Mouse (Mus musculus): ENCODE measurements at regions not wholly inside any gene's neighbourhood (a gene's known extent, or its start where the extent isn't known, plus 50 kb on each side); places are given as distances from the start of the nearest gene placed in this dataset.

DNA sequence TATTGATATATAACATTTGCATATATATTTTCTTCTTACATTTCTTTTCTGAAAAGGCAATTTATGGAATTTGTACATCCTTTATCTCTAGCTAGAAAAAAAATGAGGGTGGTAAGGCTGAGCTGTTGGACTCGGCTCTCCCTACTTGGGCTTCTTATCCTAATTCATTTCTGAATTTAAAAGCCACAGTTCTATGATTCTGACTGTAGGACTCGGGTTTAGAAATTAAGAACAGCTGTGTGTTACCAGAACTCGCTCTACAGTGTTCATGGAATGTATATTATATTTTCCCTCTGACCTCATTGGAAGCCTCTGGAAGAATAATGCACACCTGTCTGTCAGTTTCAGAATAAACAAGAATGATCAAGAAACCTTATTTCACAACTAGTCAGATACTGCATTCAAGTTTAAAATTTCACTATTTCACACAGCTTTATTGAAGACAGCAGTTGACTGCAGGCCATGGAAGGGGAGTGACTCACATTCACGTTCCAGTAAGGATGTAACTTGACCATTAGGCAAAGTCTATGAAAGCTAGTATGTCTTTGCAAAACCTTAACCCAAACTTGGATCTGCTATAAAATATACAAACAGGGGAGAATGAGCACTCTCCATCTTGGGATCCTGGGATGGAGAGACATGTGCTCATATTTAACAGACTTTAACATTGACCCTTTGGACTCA lies 207.4 kb downstream of the Papss1 start:
- Histone ChIP-seq H3K9me3 (replicated peaks) (peaks cover 7% of the 10 kb centered on the region; the same call in 1 of the 2 replicates), H3K4me3 (ENCODE audit: low read depth, low read length) (no peak overlapping the region), H3K27me3 (ENCODE audit: insufficient read depth, low read length) (no peaks in the 10 kb centered on the region), H3K36me3 (replicated peaks) (no peaks in the 10 kb centered on the region), H3K4me1 (ENCODE audit: insufficient read depth, low read depth, low read length) (no peaks in the 10 kb centered on the region)
- DNase-seq (ENCODE audit: low spot score): no peak
- ATAC-seq (ENCODE audit: extremely low read depth, insufficient number of reproducible peaks, low FRiP score, poor library complexity, severe bottlenecking): no peak
- no peak for TF ChIP-seq GATA2 (IDR thresholded peaks at IDR 0.05; ENCODE audit: borderline replicate concordance, low read depth, low read length)
- no peak for TF ChIP-seq TAL1 (conservative IDR thresholded peaks at IDR 0.05; ENCODE audit: low read depth, low read length)
- TF ChIP-seq GATA1 (IDR thresholded peaks at IDR 0.05; ENCODE audit: borderline replicate concordance, low read length): no peak

DNA sequence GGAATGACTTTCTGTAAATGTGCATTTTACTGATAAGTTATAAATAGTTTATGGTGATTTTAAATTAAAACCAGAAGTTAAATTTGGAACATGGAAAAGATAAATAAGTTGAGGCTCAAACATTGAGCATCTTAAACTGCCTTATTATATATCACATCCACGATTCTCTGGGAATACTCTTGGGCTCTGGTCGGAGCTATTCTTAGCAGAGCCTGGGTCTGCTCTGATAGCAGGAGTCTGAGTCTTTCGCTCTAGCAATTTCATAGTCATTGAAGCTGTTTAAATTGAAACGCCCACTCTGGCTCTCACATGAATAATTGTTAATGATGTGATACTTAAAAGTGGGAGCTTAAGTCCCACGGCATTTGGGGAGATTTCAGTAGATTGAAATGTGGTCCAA lies 208.0 kb downstream of the Papss1 start:
- Histone ChIP-seq H3K36me3 (replicated peaks) (no peaks in the 10 kb centered on the region), H3K4me3 (ENCODE audit: low read depth, low read length) (no peak overlapping the region), H3K9me3 (replicated peaks) (peaks cover 7% of the 10 kb centered on the region; the same call in 1 of the 2 replicates), H3K4me1 (ENCODE audit: insufficient read depth, low read depth, low read length) (no peaks in the 10 kb centered on the region), H3K27me3 (ENCODE audit: insufficient read depth, low read length) (no peaks in the 10 kb centered on the region)
- no peak for TF ChIP-seq GATA2 (IDR thresholded peaks at IDR 0.05; ENCODE audit: borderline replicate concordance, low read depth, low read length)
- no peak for TF ChIP-seq POLR2AphosphoS5 (IDR thresholded peaks at IDR 0.05; ENCODE audit: insufficient replicate concordance, low read depth, low read length)
- TF ChIP-seq TAL1 (conservative IDR thresholded peaks at IDR 0.05; ENCODE audit: low read depth, low read length): no peak
- no peak for TF ChIP-seq GATA1 (IDR thresholded peaks at IDR 0.05; ENCODE audit: borderline replicate concordance, low read length)
- no peak for TF ChIP-seq CTCF (IDR thresholded peaks at IDR 0.05; ENCODE audit: low read depth, low read length)
- DNase-seq (ENCODE audit: low spot score): no peak
- no peak for ATAC-seq (ENCODE audit: extremely low read depth, insufficient number of reproducible peaks, low FRiP score, poor library complexity, severe bottlenecking)

DNA sequence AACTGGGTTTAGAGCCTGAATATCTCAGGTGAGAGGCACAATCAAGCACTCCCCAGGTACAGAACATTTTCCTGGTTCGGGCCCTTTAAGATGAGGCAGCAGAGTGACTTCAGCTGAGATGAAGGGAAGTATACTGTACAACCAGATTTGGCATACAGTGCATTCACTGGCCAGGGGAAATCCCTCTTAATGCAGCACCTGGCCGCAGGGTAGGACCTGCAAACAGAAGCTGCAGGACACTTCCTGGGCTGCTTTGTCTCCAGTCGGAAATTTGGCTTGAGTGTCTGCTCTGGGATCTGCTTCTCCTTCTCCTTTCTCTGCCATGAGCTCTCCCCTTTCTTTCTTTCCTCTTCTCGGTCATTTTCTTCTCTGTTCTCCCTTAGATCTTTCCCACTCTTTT lies 210.9 kb downstream of the Papss1 start:
- Histone ChIP-seq H3K27me3 (ENCODE audit: insufficient read depth, low read length) (no peaks in the 10 kb centered on the region), H3K9me3 (replicated peaks) (peaks cover 10% of the 10 kb centered on the region; the same call in 1 of the 2 replicates), H3K36me3 (replicated peaks) (no peaks in the 10 kb centered on the region), H3K4me3 (ENCODE audit: low read depth, low read length) (no peak overlapping the region), H3K4me1 (ENCODE audit: insufficient read depth, low read depth, low read length) (no peaks in the 10 kb centered on the region)
- no peak for ATAC-seq (ENCODE audit: extremely low read depth, insufficient number of reproducible peaks, low FRiP score, poor library complexity, severe bottlenecking)
- TF ChIP-seq GATA1 (IDR thresholded peaks at IDR 0.05; ENCODE audit: borderline replicate concordance, low read length): no peak
- TF ChIP-seq POLR2AphosphoS5 (IDR thresholded peaks at IDR 0.05; ENCODE audit: insufficient replicate concordance, low read depth, low read length): no peak
- no peak for TF ChIP-seq GATA2 (IDR thresholded peaks at IDR 0.05; ENCODE audit: borderline replicate concordance, low read depth, low read length)
- TF ChIP-seq CTCF (IDR thresholded peaks at IDR 0.05; ENCODE audit: low read depth, low read length): no peak
- TF ChIP-seq TAL1 (conservative IDR thresholded peaks at IDR 0.05; ENCODE audit: low read depth, low read length): no peak
- DNase-seq (ENCODE audit: low spot score): no peak

DNA sequence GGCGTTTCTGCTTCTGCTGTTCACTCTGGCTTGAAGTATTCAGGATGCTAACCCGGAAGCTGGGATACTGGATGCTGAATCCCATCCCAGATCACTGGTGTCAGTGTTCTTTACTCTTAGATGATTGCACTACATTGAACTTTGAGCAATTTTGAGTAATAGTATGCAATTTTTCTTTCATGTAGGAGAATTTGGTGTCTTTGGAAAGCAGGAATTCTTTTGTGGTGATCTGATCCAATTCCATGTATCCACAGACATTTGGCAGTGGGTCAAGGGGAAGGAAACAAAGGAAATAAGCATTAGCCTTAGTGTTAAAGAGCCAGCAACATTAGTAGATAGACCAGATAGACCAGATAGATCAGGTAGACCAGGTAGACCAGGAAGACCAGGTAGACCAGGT lies 212.1 kb downstream of the Papss1 start:
- Histone ChIP-seq H3K27me3 (ENCODE audit: insufficient read depth, low read length) (no peaks in the 10 kb centered on the region), H3K9me3 (replicated peaks) (peaks cover 10% of the 10 kb centered on the region; the same call in 1 of the 2 replicates), H3K36me3 (replicated peaks) (no peaks in the 10 kb centered on the region), H3K4me3 (ENCODE audit: low read depth, low read length) (no peak overlapping the region), H3K4me1 (ENCODE audit: insufficient read depth, low read depth, low read length) (no peaks in the 10 kb centered on the region)
- TF ChIP-seq POLR2AphosphoS5 (IDR thresholded peaks at IDR 0.05; ENCODE audit: insufficient replicate concordance, low read depth, low read length): no peak
- no peak for TF ChIP-seq TAL1 (conservative IDR thresholded peaks at IDR 0.05; ENCODE audit: low read depth, low read length)
- TF ChIP-seq GATA1 (IDR thresholded peaks at IDR 0.05; ENCODE audit: borderline replicate concordance, low read length): no peak
- TF ChIP-seq CTCF (IDR thresholded peaks at IDR 0.05; ENCODE audit: low read depth, low read length): no peak
- no peak for TF ChIP-seq GATA2 (IDR thresholded peaks at IDR 0.05; ENCODE audit: borderline replicate concordance, low read depth, low read length)
- ATAC-seq (ENCODE audit: extremely low read depth, insufficient number of reproducible peaks, low FRiP score, poor library complexity, severe bottlenecking) (no peak), DNase-seq (ENCODE audit: low spot score) (no peak)

DNA sequence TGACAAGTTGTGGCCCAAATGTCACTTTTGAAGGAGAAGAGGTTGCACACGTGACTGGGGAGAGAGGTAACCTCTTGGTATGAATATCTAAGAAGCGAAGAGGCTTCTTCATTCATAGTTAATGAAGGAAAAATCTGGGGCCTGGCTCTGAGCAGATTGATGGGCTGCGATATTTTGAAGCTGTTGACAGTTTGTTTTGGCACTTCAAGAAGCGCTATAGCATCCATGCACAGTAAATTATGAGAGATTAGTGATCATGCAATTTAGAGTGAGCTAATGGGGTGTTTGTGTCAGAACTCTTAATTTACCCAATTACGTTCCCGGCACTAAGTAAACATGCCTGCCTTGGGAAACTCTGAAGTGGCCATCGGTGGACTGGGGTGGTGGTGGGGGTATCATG lies 215.2 kb downstream of the Papss1 start:
- TF ChIP-seq TAL1 (conservative IDR thresholded peaks at IDR 0.05; ENCODE audit: low read depth, low read length): no peak
- no peak for TF ChIP-seq POLR2AphosphoS5 (IDR thresholded peaks at IDR 0.05; ENCODE audit: insufficient replicate concordance, low read depth, low read length)
- TF ChIP-seq GATA1 (IDR thresholded peaks at IDR 0.05; ENCODE audit: borderline replicate concordance, low read length): no peak
- TF ChIP-seq CTCF (IDR thresholded peaks at IDR 0.05; ENCODE audit: low read depth, low read length): no peak
- TF ChIP-seq GATA2 (IDR thresholded peaks at IDR 0.05; ENCODE audit: borderline replicate concordance, low read depth, low read length): no peak
- DNase-seq (ENCODE audit: low spot score): no peak
- Histone ChIP-seq H3K36me3 (replicated peaks) (no peaks in the 10 kb centered on the region), H3K4me1 (ENCODE audit: insufficient read depth, low read depth, low read length) (no peaks in the 10 kb centered on the region), H3K27me3 (ENCODE audit: insufficient read depth, low read length) (no peaks in the 10 kb centered on the region), H3K4me3 (ENCODE audit: low read depth, low read length) (no peak overlapping the region), H3K9me3 (replicated peaks) (peaks cover 24% of the 10 kb centered on the region)
- ATAC-seq (ENCODE audit: extremely low read depth, insufficient number of reproducible peaks, low FRiP score, poor library complexity, severe bottlenecking): no peak

DNA sequence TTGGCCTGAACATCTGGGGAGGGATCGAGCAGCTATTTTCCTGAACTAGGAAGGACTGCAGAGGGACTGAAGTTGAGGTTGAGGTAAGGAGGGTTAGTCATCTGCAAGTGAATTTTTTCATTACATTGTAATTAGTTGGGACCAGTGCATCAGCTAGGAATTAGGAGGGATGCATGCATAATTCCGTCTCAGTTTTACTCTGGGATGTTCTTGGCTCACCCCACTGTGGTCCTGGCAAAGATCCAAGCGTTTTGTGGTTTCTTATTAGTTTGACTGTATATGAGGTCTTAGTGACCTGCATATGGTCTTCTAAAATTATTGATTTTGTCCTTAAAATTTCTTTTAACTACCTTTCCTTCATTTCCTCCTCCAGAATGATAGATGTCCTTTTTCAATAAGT lies 221.0 kb downstream of the Papss1 start:
- Histone ChIP-seq H3K36me3 (replicated peaks) (no peaks in the 10 kb centered on the region), H3K27me3 (ENCODE audit: insufficient read depth, low read length) (no peaks in the 10 kb centered on the region), H3K9me3 (replicated peaks) (peaks cover 25% of the 10 kb centered on the region), H3K4me3 (ENCODE audit: low read depth, low read length) (no peak overlapping the region), H3K4me1 (ENCODE audit: insufficient read depth, low read depth, low read length) (no peaks in the 10 kb centered on the region)
- no peak for DNase-seq (ENCODE audit: low spot score)
- no peak for ATAC-seq (ENCODE audit: extremely low read depth, insufficient number of reproducible peaks, low FRiP score, poor library complexity, severe bottlenecking)
- no peak for TF ChIP-seq TAL1 (conservative IDR thresholded peaks at IDR 0.05; ENCODE audit: low read depth, low read length)
- no peak for TF ChIP-seq POLR2AphosphoS5 (IDR thresholded peaks at IDR 0.05; ENCODE audit: insufficient replicate concordance, low read depth, low read length)
- no peak for TF ChIP-seq GATA2 (IDR thresholded peaks at IDR 0.05; ENCODE audit: borderline replicate concordance, low read depth, low read length)
- no peak for TF ChIP-seq GATA1 (IDR thresholded peaks at IDR 0.05; ENCODE audit: borderline replicate concordance, low read length)
- TF ChIP-seq CTCF (IDR thresholded peaks at IDR 0.05; ENCODE audit: low read depth, low read length): no peak

Data from G1E (cell line).